Mouse (Mus musculus): ENCODE measurements around the gene Tmem205. TPM values are rescaled to one million over a fixed set of nuclear protein-coding genes. Genes with fewer than 3 reads are reported as not detected.
A peak's percentile ranks its signal among the peaks of the same experiment; 100 is the strongest.

Gene Tmem205
- polyA plus RNA-seq, 1 experiment from 2014 or later, result 61.0 TPM

- no peaks in the 10 kb centered on the region for H3K27me3 ChIP-seq
- no peak overlapping the region for H3K4me2 ChIP-seq
- 100% methylated on average over 1 of the region's 1 CpGs for whole genome bisulfite sequencing
- peaks cover 19% of the 10 kb centered on the region for H3K36me3 ChIP-seq
- peaks cover 29% of the 10 kb centered on the region for H3K4me1 ChIP-seq
- no peak overlapping the region for H3K27ac ChIP-seq
- no peak overlapping the region for H3K4me3 ChIP-seq (replicated peaks)
- no peaks in the 10 kb centered on the region for H3K9me3 ChIP-seq (replicated peaks)
- ATAC-seq (replicated peaks; ENCODE audit: low FRiP score), result no peak
- no peak overlapping the region for H3K9ac ChIP-seq
Measured at GRCm38 (mm10) chr9:21925506-21925905, 1.9 kb downstream of the Tmem205 start.

- Histone ChIP-seq H3K9me3 (replicated peaks) (no peaks in the 10 kb centered on the region), H3K4me1 (peaks cover 29% of the 10 kb centered on the region), H3K4me3 (replicated peaks) (no peak overlapping the region), H3K4me2 (no peak overlapping the region), H3K36me3 (peaks cover 19% of the 10 kb centered on the region), H3K9ac (no peak overlapping the region), H3K27ac (no peak overlapping the region), H3K27me3 (no peaks in the 10 kb centered on the region)
- ATAC-seq (replicated peaks; ENCODE audit: low FRiP score), result no peak
- 95% methylated on average over 3 of the region's 3 CpGs for WGBS
Measured at GRCm38 (mm10) chr9:21925034-21925433, 2.3 kb downstream of the Tmem205 start.

- Histone ChIP-seq H3K4me1 (peaks cover 29% of the 10 kb centered on the region), H3K4me3 (replicated peaks) (no peak overlapping the region), H3K9me3 (replicated peaks) (no peaks in the 10 kb centered on the region), H3K36me3 (peaks cover 19% of the 10 kb centered on the region), H3K9ac (no peak overlapping the region), H3K27ac (peak overlapping the region; percentile 71), H3K27me3 (no peaks in the 10 kb centered on the region), H3K4me2 (no peak overlapping the region)
- WGBS, result 50% methylated on average over 6 of the region's 6 CpGs
- ATAC-seq (replicated peaks; ENCODE audit: low FRiP score), result peak; percentile 16; the same call in 1 of the 2 replicates
Measured at GRCm38 (mm10) chr9:21924099-21924493, 3.3 kb downstream of the Tmem205 start.

GRCm38 (mm10) chr9:21923490-21924098 lies 3.8 kb downstream of the Tmem205 start:
- peaks cover 29% of the 10 kb centered on the region for H3K4me1 ChIP-seq
- peak overlapping the region; percentile 71; the same call in 1 of the 2 replicates for H3K27ac ChIP-seq
- H3K9ac ChIP-seq, result no peak overlapping the region
- peaks cover 19% of the 10 kb centered on the region for H3K36me3 ChIP-seq
- no peaks in the 10 kb centered on the region for H3K27me3 ChIP-seq
- ATAC-seq (replicated peaks; ENCODE audit: low FRiP score), result no peak
- no peak overlapping the region for H3K4me2 ChIP-seq
- WGBS, result 51% methylated on average over 3 of the region's 3 CpGs
- H3K9me3 ChIP-seq (replicated peaks), result no peaks in the 10 kb centered on the region
- no peak overlapping the region for H3K4me3 ChIP-seq (replicated peaks)

- Histone ChIP-seq H3K4me3 (replicated peaks) (no peak overlapping the region), H3K36me3 (peaks cover 19% of the 10 kb centered on the region), H3K27ac (0 out of 2 replicates have a peak overlapping the region, but pooled peaks have one; percentile 71), H3K4me1 (peaks cover 34% of the 10 kb centered on the region), H3K9me3 (replicated peaks) (no peaks in the 10 kb centered on the region), H3K9ac (no peak overlapping the region), H3K27me3 (no peaks in the 10 kb centered on the region), H3K4me2 (no peak overlapping the region)
- WGBS, result 91% methylated on average over 4 of the region's 4 CpGs
- ATAC-seq (replicated peaks; ENCODE audit: low FRiP score), result no peak
Measured at GRCm38 (mm10) chr9:21923036-21923435, 4.3 kb downstream of the Tmem205 start.

GRCm38 (mm10) chr9:21918692-21919384 lies 8.5 kb downstream of the Tmem205 start:
- Histone ChIP-seq H3K9me3 (replicated peaks) (no peaks in the 10 kb centered on the region), H3K4me1 (peaks cover 22% of the 10 kb centered on the region), H3K27ac (no peak overlapping the region), H3K4me3 (replicated peaks) (peak overlapping the region; percentile 66), H3K9ac (no peak overlapping the region), H3K27me3 (peaks cover 21% of the 10 kb centered on the region; the same call in 1 of the 2 replicates), H3K36me3 (peaks cover 5% of the 10 kb centered on the region; the same call in 1 of the 2 replicates), H3K4me2 (peak overlapping the region; percentile 92)
- 23% methylated on average over 5 of the region's 5 CpGs for WGBS
- ATAC-seq (replicated peaks; ENCODE audit: low FRiP score), result no peak

GRCm38 (mm10) chr9:21918035-21918592 lies 9.2 kb downstream of the Tmem205 start, which contains the start of gene Rab3d:
Rab3d (minus strand) TSS chr9:21918192.
- peaks cover 21% of the 10 kb centered on the region; the same call in 1 of the 2 replicates for H3K27me3 ChIP-seq
- H3K9ac ChIP-seq, result peak within 1 kb of the TSS; percentile 48
- WGBS, result under 1% methylated on average over 36 of the region's 36 CpGs
- peak; percentile 97 for ATAC-seq (replicated peaks; ENCODE audit: low FRiP score)
- H3K27ac ChIP-seq, result no peak within 1 kb of the TSS; the same call in 1 of the 2 replicates
- H3K36me3 ChIP-seq, result peaks cover 3% of the 10 kb centered on the region; the same call in 1 of the 2 replicates
- peaks cover 16% of the 10 kb centered on the region for H3K4me1 ChIP-seq
- no peaks in the 10 kb centered on the region for H3K9me3 ChIP-seq (replicated peaks)
- peak within 1 kb of the TSS; percentile 92 for H3K4me2 ChIP-seq
- H3K4me3 ChIP-seq (replicated peaks), result peak within 1 kb of the TSS; percentile 66

GRCm38 (mm10) chr9:21917493-21918034 lies 9.8 kb downstream of the Tmem205 start:
- no peak overlapping the region; the same call in 1 of the 2 replicates for H3K27ac ChIP-seq
- H3K4me3 ChIP-seq (replicated peaks), result peak overlapping the region; percentile 66
- H3K9me3 ChIP-seq (replicated peaks), result no peaks in the 10 kb centered on the region
- peaks cover 21% of the 10 kb centered on the region; the same call in 1 of the 2 replicates for H3K27me3 ChIP-seq
- 2% methylated on average over 35 of the region's 35 CpGs for WGBS
- peak overlapping the region; percentile 48 for H3K9ac ChIP-seq
- H3K36me3 ChIP-seq, result no peaks in the 10 kb centered on the region
- peaks cover 16% of the 10 kb centered on the region for H3K4me1 ChIP-seq
- H3K4me2 ChIP-seq, result peak overlapping the region; percentile 92
- ATAC-seq (replicated peaks; ENCODE audit: low FRiP score), result no peak; the same call in 1 of the 2 replicates

GRCm38 (mm10) chr9:21916851-21917492 lies 10.4 kb downstream of the Tmem205 start:
- H3K4me1 ChIP-seq, result peaks cover 16% of the 10 kb centered on the region
- peak overlapping the region; percentile 66 for H3K4me3 ChIP-seq (replicated peaks)
- peak overlapping the region; percentile 92 for H3K4me2 ChIP-seq
- WGBS, result 73% methylated on average over 3 of the region's 3 CpGs
- H3K9me3 ChIP-seq (replicated peaks), result no peaks in the 10 kb centered on the region
- ATAC-seq (replicated peaks; ENCODE audit: low FRiP score), result no peak
- H3K27me3 ChIP-seq, result peaks cover 21% of the 10 kb centered on the region; the same call in 1 of the 2 replicates
- H3K9ac ChIP-seq, result peak overlapping the region; percentile 48
- no peaks in the 10 kb centered on the region for H3K36me3 ChIP-seq
- H3K27ac ChIP-seq, result no peak overlapping the region

GRCm38 (mm10) chr9:21909474-21910223 lies 17.7 kb downstream of the Tmem205 start:
- Histone ChIP-seq H3K36me3 (no peaks in the 10 kb centered on the region), H3K9me3 (replicated peaks) (no peaks in the 10 kb centered on the region), H3K27me3 (no peaks in the 10 kb centered on the region), H3K4me3 (replicated peaks) (no peak overlapping the region), H3K27ac (no peak overlapping the region), H3K9ac (no peak overlapping the region), H3K4me2 (no peak overlapping the region), H3K4me1 (no peaks in the 10 kb centered on the region)
- no peak for ATAC-seq (replicated peaks; ENCODE audit: low FRiP score)
- WGBS, result 76% methylated on average over 10 of the region's 10 CpGs

GRCm38 (mm10) chr9:21908216-21908615 lies 19.1 kb downstream of the Tmem205 start:
- Histone ChIP-seq H3K9me3 (replicated peaks) (no peaks in the 10 kb centered on the region), H3K4me2 (no peak overlapping the region), H3K4me1 (no peaks in the 10 kb centered on the region), H3K4me3 (replicated peaks) (no peak overlapping the region), H3K36me3 (no peaks in the 10 kb centered on the region), H3K27me3 (0 out of 2 replicates have a peak, but pooled peaks cover 3% of the 10 kb centered on the region), H3K9ac (no peak overlapping the region), H3K27ac (no peak overlapping the region)
- 80% methylated on average over 11 of the region's 11 CpGs for WGBS
- ATAC-seq (replicated peaks; ENCODE audit: low FRiP score), result no peak
